Mouse (Mus musculus) liver, embryonic 11.5 days (tissue): ENCODE data around the gene Olfr805. TPM values are rescaled to one million over a fixed set of nuclear protein-coding genes. Genes with fewer than 3 reads are reported as not detected.

Source experiments
- ATAC-seq: fragments of 200-750 bp; cut with Nextera tagmentation; replicated peaks from 2 replicates; pipeline ENCODE4 v1.8.0; 2017; ENCODE audit warnings: moderate number of reproducible peaks, mild to moderate bottlenecking, moderate TSS enrichment, moderate library complexity; ENCODE audit not compliant: low FRiP score
- DNase-seq: peaks from one replicate; pipeline ENCODE4 v3.0.0-alpha.2; 2017; ENCODE audit warnings: low spot score
- H3K27ac ChIP-seq: fragments of 300-500 bp; sonication (generic); 2 replicates; pipeline ENCODE4 v1.5.1; 2014; ENCODE audit warnings: mild to moderate bottlenecking, low read depth, low read length, control low read depth
- H3K27me3 ChIP-seq: fragments of 300-500 bp; sonication (generic); replicated peaks from 2 replicates; pipeline ENCODE4 v1.6.1; 2014; ENCODE audit warnings: low read length, mixed read lengths; ENCODE audit not compliant: control insufficient read depth, insufficient read depth
- H3K36me3 ChIP-seq: fragments of 300-500 bp; sonication (generic); 2 replicates; pipeline ENCODE4 v1.6.1; 2014; ENCODE audit warnings: mild to moderate bottlenecking, low read length, moderate library complexity, mixed read lengths; ENCODE audit not compliant: control insufficient read depth, insufficient read depth
- H3K4me1 ChIP-seq: fragments of 300-500 bp; sonication (generic); replicated peaks from 2 replicates; pipeline ENCODE4 v1.6.1; 2014; ENCODE audit warnings: low read length, mixed read lengths; ENCODE audit not compliant: control insufficient read depth, insufficient read depth
- H3K4me2 ChIP-seq: fragments of 300-500 bp; sonication (generic); 2 replicates; pipeline ENCODE4 v1.6.1; 2014; ENCODE audit warnings: mild to moderate bottlenecking, control low read depth, moderate library complexity
- H3K4me3 ChIP-seq: fragments of 300-500 bp; sonication (generic); 2 replicates; pipeline ENCODE4 v1.5.1; 2014; ENCODE audit warnings: low read depth, low read length, control low read depth
- H3K9ac ChIP-seq: fragments of 300-500 bp; sonication (generic); 2 replicates; pipeline ENCODE4 v1.6.1; 2014; ENCODE audit warnings: low read depth, low read length, control low read depth
- H3K9me3 ChIP-seq: fragments of 300-500 bp; sonication (generic); 2 replicates; pipeline ENCODE4 v1.6.1; 2016; ENCODE audit warnings: low read length, inconsistent platforms, mixed read lengths; ENCODE audit not compliant: control insufficient read depth
- WGBS: fragments of 180-500 bp; shearing (Covaris S2); extraction: QIAGEN DNeasy Blood & Tissue Kit; methylation state at CpG from one replicate; pipeline ENCODE4 v1.1.7; 2014; 5-methylcytosine and 5-hydroxymethylcytosine counted together
- microRNA-seq: library from miRNA; unstranded; fragments of <30 nt; microRNA quantifications from one replicate; pipeline ENCODE4, GENCODE M21; 2017; ENCODE audit warnings: borderline number of aligned reads
- polyA plus RNA-seq: library from polyadenylated mRNA; unstranded; fragments of >200 nt; fragmentation: Nextera tagmentation; extraction: Ambion mirVana; gene quantifications from 2 replicates; pipeline ENCODE4 v1.2.1, GENCODE M21; 2014

Olfr805 gene
- polyA plus RNA-seq, 1 experiment from 2014 or later: not detected

DNA sequence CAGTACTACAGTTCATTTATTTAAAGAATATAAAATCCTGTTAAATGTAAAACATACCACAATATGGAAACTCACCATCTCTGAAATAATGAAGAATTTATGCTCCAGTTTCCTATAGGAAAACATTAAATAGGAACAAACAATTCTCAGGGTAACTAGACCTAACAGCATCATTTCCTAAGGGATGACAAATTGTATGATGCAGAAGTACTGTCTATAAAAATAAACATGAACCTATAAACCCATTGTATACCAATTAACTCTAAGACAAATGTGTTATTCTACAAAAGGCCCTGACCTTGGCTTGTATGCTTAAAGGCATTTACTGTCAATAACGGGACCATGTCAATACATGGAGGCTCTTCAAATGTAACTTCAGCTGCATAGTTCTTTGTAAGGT is 55.4 kb downstream of the Olfr805 start, which contains the start of gene Olfr801:
TSS of gene Olfr801 (minus strand) at position 101 of the 400 bp plus-strand sequence.
- 68% methylated on average over 1 of the region's 1 CpGs for WGBS
- DNase-seq: no peak
- no peak within 1 kb of the TSS for H3K27ac ChIP-seq
- no peak within 1 kb of the TSS for H3K4me2 ChIP-seq
- ATAC-seq: no peak
- H3K9me3 ChIP-seq: no peaks in the 10 kb centered on the region
- no peak within 1 kb of the TSS for H3K4me3 ChIP-seq
- no peaks in the 10 kb centered on the region for H3K36me3 ChIP-seq
- no peaks in the 10 kb centered on the region for H3K27me3 ChIP-seq
- H3K9ac ChIP-seq: no peak within 1 kb of the TSS
- no peaks in the 10 kb centered on the region for H3K4me1 ChIP-seq

Small RNAs within 50 kb of the gene (microRNA-seq; reads per million reads assigned to microRNA genes)
- not detected for gene Gm24485

Other genes starting within 250 kb of the Olfr805 start
- not detected in 2 replicates for gene Olfr789, start 244.6 kb downstream of the Olfr805 start, polyA plus RNA-seq
- not detected in 2 replicates for gene Olfr790, start 230.9 kb downstream of the Olfr805 start, polyA plus RNA-seq
- not detected in 2 replicates for gene Olfr791, start 207.6 kb downstream of the Olfr805 start, polyA plus RNA-seq
- gene Olfr792, start 190.2 kb downstream of the Olfr805 start, polyA plus RNA-seq: not detected in 2 replicates
- gene Olfr794, start 161.7 kb downstream of the Olfr805 start, polyA plus RNA-seq: not detected in 2 replicates
- gene Olfr796, start 116.8 kb downstream of the Olfr805 start, polyA plus RNA-seq: not detected in 2 replicates
- not detected in 2 replicates for gene Olfr798, start 101.4 kb downstream of the Olfr805 start, polyA plus RNA-seq
- not detected in 2 replicates for gene Olfr799, start 91.9 kb downstream of the Olfr805 start, polyA plus RNA-seq
- gene Olfr800, start 71.7 kb downstream of the Olfr805 start, polyA plus RNA-seq: not detected in 2 replicates
- gene Olfr801, start 55.5 kb downstream of the Olfr805 start, polyA plus RNA-seq: not detected in 2 replicates
- not detected in 2 replicates for gene Olfr802, start 41.2 kb downstream of the Olfr805 start, polyA plus RNA-seq
- not detected in 2 replicates for gene Olfr803, start 35.1 kb downstream of the Olfr805 start, polyA plus RNA-seq
- gene Olfr804, start 26.2 kb downstream of the Olfr805 start, polyA plus RNA-seq: not detected in 2 replicates
- not detected in 2 replicates for gene Olfr806, start 12.5 kb upstream of the Olfr805 start, polyA plus RNA-seq
- not detected in 2 replicates for gene Olfr807, start 28.4 kb upstream of the Olfr805 start, polyA plus RNA-seq
- not detected in 2 replicates for gene Olfr808, start 36.1 kb upstream of the Olfr805 start, polyA plus RNA-seq
- gene Olfr809, start 45.3 kb upstream of the Olfr805 start, polyA plus RNA-seq: not detected in 2 replicates
- not detected in 2 replicates for gene Olfr810, start 65.5 kb upstream of the Olfr805 start, polyA plus RNA-seq
- gene Olfr811, start 75.0 kb upstream of the Olfr805 start, polyA plus RNA-seq: not detected in 2 replicates
- gene Olfr812, start 116.7 kb upstream of the Olfr805 start, polyA plus RNA-seq: not detected in 2 replicates
- gene Olfr813, start 126.0 kb upstream of the Olfr805 start, polyA plus RNA-seq: not detected in 2 replicates
- gene Olfr814, start 150.5 kb upstream of the Olfr805 start, polyA plus RNA-seq: not detected in 2 replicates
- not detected in 2 replicates for gene Olfr815, start 176.5 kb upstream of the Olfr805 start, polyA plus RNA-seq
- not detected in 2 replicates for gene Olfr816, start 186.2 kb upstream of the Olfr805 start, polyA plus RNA-seq
- gene Olfr818, start 219.7 kb upstream of the Olfr805 start, polyA plus RNA-seq: not detected in 2 replicates
- gene Olfr819, start 237.9 kb upstream of the Olfr805 start, polyA plus RNA-seq: not detected in 2 replicates
- gene Olfr247, start 246.8 kb upstream of the Olfr805 start, polyA plus RNA-seq: not detected in 2 replicates